Mouse (Mus musculus) thymus, adult 2 months (tissue): ENCODE data around the gene Ints12.

Source experiments
- CTCF ChIP-seq: fragments of 200-500 bp; IDR thresholded peaks from 2 replicates; pipeline ENCODE4 v1.5.1; 2012; ENCODE audit warnings: mild to moderate bottlenecking, control low read depth, low read length, moderate library complexity, borderline replicate concordance; ENCODE audit not compliant: control insufficient read depth, poor library complexity, insufficient read depth; ENCODE audit errors: extremely low read depth
- POLR2A ChIP-seq: fragments of 200-500 bp; IDR thresholded peaks from 2 replicates; pipeline ENCODE4 v1.6.1; 2012; ENCODE audit warnings: mild to moderate bottlenecking, low read length, control low read depth, moderate library complexity; ENCODE audit not compliant: control insufficient read depth, poor library complexity, insufficient read depth; ENCODE audit errors: extremely low read depth

DNA sequence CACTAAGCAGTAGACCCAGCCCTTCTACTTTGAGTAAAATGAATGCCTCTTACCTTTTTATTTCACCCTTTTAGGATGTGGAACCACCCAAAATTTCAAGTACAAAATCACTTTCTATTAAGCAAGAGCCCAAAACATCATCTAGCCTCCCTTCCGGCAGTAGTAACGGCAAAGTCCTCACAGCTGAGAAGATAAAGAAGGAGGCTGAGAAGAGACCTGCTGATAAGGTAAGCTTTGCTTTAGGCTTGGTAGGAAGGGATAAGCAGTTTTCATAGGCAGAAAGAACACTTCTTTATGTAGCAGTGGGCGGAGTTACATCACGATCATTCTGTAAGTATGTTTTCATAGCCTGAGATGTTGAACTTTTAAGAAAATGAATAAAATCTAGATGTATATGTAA is 6.7 kb downstream of the Ints12 start:
- no peak for TF ChIP-seq POLR2A
- TF ChIP-seq CTCF: no peak
